Mouse (Mus musculus): ENCODE data around the gene Ccdc158.

Ccdc158 gene

DNA sequence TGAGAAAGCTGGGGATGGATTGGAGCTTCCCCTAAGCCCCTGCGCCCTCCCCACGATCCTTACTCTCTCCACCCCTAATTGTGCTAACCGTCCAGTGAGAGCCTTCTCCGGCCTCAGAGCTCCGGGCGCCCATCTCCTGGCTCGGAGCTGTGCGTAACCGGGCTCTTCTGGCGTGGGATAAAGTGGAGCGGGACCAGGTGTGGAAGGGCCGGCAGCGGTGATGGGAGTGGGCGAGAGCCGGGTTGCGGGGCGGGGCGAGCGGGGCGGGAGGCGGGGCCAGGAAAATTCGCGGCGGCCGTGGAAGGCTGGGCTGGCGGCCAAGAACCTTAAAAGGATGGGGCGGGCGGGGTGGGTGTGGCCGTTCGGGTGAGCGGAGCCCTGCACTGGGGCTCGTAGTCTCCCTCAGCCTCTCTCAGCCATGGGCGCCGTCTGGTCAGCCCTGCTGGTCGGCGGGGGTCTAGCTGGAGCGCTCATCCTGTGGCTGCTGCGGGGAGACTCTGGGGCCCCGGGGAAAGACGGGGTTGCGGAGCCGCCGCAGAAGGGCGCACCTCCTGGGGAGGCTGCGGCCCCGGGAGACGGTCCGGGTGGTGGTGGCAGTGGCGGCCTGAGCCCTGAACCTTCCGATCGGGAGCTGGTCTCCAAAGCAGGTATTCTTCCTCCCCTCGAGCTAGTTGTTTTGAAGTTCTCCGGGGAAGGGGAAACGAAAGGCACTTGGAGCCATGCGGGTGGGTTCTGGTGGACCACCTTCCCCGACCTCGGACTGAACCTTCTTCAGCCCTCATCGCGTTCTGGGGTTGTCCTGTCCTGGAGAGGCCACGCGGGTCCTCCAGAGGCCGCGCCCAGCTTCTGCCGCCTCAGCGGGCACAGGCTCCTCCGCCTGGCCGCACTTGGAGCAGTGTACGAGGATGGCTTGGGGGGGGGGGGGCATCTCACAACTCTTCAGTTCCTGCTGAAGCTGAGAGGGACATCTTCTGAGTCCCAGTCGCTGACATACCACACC, 72.1 kb downstream of the Ccdc158 start, which contains the start of gene Stbd1:
Stbd1 (plus strand) TSS at position 351 of the 1,000 bp plus-strand sequence.
- DNase-seq (ENCODE audit: low spot score in 2 of 2), result peak in 1 of 2 experiments; percentile 8

DNA sequence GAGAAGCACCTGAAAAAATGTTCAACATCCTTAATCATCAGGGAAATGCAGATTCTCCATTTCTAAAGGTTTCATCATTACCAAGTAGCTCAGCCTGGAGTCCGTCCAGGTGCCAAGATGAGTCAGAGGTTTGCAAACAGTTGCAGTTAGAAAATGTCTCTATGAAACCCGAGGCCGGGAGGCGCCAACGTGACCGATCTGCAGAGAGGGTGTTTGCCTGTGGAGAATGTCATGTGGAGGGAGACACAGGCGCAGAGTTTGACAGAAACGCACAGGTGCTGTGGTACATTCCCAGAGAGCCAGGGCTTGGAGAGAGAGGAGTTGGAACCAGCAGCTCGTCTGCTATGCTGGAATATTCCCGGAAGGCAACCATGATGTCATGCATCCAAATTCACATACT, 76.0 kb downstream of the Ccdc158 start:
- DNase-seq (ENCODE audit: low spot score in 2 of 2), result no peak

DNA sequence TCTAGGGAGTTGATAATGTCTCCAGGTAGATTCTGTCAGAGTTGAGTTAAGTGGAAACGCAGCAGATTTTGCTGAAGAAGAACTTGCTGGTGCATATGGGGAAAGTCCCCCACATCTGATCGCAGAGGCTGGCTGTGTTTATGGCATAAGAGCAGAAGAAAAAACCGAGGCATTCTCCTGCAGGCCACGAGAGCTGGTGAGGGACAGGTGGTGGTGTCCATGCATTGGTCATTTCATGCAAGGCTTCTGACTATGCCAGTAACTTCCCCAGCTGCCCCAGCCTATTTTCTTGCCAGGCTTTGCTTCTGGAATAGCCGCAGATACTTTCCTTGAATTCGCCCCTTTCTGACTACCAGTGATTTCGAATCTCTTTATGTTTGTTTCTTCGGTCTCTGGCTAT, 78.2 kb downstream of the Ccdc158 start:
- DNase-seq (ENCODE audit: low spot score in 2 of 2), result no peak

DNA sequence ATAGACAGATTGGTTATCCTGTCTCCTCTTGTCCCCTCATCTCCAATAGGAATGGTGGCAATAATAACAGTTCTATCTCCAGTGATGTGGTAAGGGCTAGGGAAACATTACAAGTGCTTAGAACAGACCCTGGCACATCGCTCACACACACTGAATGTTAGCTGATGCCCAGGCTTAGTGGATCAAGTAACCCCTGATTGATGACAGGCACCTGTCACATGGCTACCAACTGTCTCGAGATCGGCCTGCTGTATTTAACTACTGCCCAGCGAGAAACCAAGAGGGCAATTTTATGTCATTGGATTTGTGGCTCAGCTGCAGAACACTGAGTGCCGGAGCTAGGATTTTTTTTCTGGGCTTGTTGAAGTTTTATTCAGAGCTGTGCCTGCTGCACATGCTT, 80.0 kb downstream of the Ccdc158 start:
- DNase-seq (ENCODE audit: low spot score in 2 of 2), result no peak

DNA sequence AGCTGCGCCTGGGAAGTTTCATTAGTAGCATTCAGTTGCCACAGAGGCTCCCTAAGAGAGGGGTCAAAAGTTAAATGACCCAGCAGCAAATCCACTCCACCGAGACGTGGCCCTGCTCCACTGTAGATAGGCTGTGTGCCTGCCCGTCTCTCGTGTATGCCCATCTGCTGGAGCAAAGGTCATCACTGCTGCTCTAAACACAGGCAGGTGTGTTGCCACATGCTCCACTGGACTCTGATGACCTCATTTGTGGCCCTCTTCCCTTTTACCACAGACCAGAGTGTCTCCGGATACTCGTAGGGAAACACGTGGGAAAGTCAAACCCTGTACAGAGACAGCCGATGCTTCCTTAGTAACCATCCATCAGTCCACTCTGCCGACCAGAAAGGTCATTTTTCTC, 89.1 kb downstream of the Ccdc158 start:
- no peak for DNase-seq (ENCODE audit: low spot score in 2 of 2)

DNA sequence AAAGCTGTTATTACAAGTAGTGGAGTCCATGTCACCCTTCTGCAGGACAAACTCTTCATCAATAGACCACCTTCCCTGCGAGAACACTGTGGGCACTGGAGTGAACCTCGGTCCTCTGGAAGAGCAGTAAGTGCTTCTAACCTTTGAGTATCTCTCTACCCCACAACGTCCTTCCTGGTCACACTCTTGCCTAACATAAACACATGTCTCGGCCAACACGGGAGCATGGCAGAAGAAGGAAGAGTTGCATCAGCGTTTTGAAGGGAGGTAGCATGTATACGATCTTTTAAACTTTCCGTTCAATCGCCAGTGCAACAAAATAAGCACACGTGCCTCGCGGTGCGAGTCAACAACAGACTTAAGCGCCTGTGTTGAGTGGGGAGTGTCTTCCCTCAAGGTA, 95.5 kb downstream of the Ccdc158 start:
- DNase-seq (ENCODE audit: low spot score in 2 of 2), result no peak

DNA sequence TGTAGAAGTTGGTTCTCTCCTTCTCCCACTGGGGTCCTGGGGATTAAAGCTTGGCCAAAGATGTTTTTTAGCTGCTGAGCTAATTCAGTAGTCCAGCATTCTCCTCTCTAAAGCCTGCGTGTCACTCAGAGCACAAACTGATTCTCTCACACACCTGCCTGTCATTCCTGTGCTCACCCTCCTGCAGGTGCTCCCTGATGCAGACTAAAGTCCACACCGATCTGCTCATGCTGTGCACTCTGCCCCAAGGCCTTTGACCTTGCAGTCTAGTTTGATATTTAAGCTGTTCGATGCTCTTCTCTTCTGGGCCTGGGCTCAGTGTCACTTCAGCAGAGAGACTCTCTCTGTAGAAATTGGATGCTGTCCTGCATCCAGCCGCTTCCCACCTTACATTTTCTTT, 103.8 kb downstream of the Ccdc158 start:
- DNase-seq (ENCODE audit: low spot score in 2 of 2), result no peak

DNA sequence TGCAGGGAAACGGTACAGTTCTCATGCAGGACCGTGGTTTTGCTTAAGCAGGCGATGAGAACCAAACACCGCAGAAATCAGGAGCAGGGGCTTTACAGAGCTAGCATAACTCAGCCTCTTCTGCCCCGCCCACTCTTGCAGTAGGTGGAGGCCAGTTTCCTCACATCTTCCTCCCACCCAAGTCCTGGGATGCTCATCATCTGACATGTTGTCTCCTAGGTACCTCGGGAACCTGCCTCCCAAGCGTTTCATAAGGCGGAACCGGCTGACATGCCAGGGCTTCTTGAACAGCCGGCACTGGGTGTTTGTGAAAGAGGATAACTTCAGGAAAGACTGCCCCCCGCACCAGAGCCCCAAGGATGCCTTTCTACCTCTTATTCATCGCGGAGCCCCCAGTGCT, 113.1 kb downstream of the Ccdc158 start:
- no peak for DNase-seq (ENCODE audit: low spot score in 2 of 2)

DNA sequence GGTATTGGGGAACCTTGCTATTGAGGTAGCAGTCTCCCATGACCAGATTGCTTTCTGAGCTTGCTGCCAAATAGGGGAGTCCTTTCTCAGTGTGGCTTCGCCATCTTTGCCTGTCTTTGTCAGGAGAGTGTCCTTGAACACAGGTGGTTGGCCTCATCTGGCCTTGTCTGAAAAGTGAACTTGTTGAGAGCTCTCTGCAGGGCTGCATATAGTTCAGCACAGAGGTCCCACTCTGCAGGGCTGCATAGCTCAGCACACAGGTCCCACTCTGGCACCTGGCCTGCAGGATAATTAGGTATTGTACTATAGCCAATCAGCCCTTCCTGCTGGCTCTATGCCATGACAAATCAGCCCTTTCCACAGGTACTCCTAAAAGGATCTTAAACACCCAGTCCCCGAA, 114.9 kb downstream of the Ccdc158 start:
- DNase-seq (ENCODE audit: low spot score in 2 of 2), result no peak

All from natural killer cell, adult 2 months (primary cell).